Mouse (Mus musculus): ENCODE measurements at regions not wholly inside any gene's neighbourhood (a gene's known extent, or its start where the extent isn't known, plus 50 kb on each side); places are given as distances from the start of the nearest gene placed in this dataset.

DNA sequence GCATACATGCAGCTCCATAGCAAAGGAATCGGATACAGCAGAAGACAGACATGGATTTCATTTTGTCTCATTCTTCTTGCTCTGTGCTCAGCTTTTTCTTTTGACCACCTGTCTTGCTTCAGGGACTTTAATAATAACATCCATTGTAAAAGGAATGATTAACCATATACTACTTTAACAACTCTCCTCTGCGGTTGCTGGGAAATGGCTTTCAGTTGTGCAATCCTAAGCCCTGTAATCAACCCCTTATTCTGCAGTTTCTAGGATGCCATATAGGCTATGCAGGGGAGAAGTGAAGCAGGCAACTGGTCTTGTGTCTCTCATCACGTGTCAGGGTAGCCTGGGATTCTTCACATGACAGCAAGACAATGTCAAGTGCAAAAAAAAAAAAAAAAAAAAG is 135.8 kb upstream of the Igf1 start:
- no peak for DNase-seq (ENCODE audit: extremely low spot score, low spot score)

DNA sequence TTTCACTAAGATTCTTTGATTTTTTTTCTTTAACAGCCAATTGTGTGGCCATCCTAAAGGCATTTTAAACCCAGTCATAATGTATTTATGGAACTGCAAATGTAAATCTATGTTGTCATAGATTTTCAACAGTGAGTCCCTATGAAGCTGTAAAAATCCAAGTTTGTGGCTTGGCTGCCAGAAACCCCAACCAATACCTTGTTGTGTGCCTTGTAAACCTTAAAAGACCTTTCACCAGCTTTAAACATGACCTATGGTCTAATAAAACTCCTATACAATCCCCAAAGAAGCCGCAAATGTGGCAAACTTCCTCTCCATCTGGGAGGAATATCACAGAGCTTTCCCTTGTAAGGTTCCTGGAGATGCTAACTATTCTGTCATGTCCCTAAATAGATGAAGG is 125.4 kb upstream of the Igf1 start:
- DNase-seq (ENCODE audit: extremely low spot score, low spot score), result no peak

DNA sequence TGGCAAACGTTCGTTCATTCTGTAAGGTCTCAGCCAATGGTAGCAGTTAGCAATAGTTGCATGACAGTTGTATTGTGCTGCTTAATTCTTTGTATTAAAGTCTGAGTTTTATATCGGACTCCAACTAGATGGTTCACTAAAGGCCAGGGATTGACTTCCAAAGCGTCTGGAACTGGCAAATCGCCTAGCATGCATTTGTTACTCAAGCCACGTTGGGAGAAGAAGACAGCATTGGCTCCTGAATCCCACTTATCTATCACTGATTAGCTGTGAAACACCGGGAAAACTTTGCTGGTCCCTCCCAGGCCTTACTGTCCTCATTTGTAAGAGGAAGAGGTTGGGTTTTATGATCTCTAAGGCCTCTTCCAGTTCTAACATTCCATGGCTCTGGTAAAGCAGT is 124.8 kb upstream of the Igf1 start:
- DNase-seq (ENCODE audit: extremely low spot score, low spot score), result no peak

GRCm38 (mm10) chr10:87740323-87740722 is 117.7 kb upstream of the Igf1 start:
- DNase-seq (ENCODE audit: extremely low spot score, low spot score), result no peak

DNA sequence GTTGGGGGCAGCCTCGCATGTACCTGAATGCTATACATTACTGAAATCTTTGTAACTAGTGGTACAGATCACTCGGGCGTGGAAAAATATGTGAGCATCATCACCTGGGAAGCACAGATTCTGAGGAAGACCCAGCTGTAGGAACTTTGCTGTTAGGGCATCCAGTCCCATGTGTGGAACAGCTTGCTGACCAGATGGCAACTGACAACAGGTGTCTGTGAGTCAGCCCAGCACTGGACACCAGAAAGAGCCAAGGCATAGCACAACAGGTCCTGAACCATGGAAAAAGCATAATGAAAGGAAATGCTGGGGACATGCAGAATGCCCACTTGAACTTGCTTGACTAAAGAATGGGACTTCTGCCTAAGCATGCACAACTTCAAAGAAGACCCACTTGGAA is 115.3 kb upstream of the Igf1 start:
- no peak for DNase-seq (ENCODE audit: extremely low spot score, low spot score)

DNA sequence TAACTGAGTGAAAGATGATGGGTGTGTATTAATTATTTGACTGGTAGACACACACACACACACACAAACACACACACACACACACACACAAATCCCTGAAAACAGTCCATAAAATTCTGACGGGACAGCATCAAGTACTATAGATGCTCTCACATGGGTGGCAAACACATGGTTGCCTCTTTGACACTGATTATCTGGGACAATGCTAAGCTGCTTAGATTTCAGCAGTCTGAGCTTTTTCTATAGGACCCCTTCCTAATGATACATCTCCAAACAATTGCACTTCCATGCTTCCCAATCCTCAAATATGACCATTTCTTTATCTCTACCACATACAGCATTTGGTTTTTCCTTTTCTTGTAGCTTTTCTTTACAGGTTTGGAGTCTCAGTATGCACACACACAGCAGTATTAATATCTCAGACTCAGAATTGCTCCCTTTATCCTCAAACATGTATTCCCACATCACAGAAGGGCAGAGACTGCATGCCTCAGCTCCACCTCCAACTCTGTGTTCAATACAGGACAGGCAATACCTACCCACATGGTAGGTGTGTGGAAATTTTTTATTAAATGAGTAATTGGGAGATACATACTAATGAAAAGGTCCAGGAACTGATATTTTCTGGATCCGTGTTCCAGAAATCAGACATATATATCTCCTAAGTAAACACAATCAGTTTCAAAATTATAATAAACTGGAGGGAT is 110.1 kb upstream of the Igf1 start:
- DNase-seq (ENCODE audit: extremely low spot score, low spot score), result no peak

GRCm38 (mm10) chr10:87748631-87749193 is 109.4 kb upstream of the Igf1 start:
- no peak for DNase-seq (ENCODE audit: extremely low spot score, low spot score)

GRCm38 (mm10) chr10:87750321-87750720 is 107.7 kb upstream of the Igf1 start:
- DNase-seq (ENCODE audit: extremely low spot score, low spot score), result no peak

DNA sequence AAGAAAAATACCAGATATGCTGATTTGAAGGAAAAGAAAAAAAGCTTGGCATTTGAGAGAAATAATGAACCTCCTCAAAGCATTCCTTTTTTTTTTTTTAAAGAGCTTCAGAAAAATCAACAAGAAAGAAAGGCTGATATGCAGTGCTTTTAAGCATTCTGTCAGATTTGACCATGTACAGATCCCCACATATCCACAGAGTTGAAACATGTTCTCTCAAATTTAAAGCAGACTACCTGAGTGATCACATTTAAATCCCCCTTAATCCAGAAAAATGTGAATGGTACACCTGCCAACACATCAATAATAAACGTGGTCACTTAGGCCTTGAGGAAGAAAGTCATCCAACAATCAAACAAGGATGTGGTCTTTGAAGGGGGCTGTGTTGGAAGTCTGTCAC is 107.1 kb upstream of the Igf1 start:
- DNase-seq (ENCODE audit: extremely low spot score, low spot score), result no peak

DNA sequence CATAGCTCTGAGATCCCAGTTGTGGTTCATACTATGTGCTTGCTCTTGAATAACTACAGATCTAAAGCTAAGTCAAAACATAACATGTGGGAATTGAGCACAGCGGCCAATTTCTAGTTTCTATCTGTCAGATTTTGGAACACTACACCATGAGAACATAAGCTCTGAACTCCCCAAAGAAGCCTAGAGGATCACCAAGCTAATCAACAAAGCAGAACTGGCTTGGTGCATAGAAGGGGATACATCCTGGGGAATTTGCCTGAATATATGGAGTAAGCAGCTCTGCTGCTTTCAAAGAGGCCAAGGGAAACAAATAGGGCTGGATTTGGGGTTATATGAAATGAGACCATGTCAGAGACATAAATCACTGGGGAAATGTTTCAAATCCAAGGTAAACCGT is 105.9 kb upstream of the Igf1 start:
- no peak for DNase-seq (ENCODE audit: extremely low spot score, low spot score)

GRCm38 (mm10) chr10:87753483-87753882 is 104.6 kb upstream of the Igf1 start:
- DNase-seq (ENCODE audit: extremely low spot score, low spot score), result no peak

GRCm38 (mm10) chr10:87761528-87762030 is 96.5 kb upstream of the Igf1 start:
- no peak for DNase-seq (ENCODE audit: extremely low spot score, low spot score)

DNA sequence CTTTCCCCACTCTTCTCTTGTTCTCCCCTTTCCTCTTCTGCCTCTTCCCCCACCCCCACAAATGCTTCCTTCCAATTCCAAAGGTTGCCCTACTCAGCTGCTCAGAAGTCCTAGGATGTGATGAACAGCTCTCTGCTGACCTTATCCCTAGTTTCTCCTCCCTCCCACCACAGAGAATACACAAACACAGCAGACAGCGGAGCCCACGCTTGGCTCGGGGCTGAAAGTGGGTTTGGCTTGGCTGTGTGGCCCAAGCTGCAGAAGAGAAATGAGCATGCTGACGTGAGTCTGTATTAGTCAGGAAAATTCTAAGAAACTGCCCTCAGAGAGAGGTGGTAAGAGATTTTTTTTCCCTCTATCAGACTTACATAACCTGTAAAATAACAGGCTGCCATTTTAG is 70.5 kb upstream of the Igf1 start:
- no peak for DNase-seq (ENCODE audit: extremely low spot score, low spot score)

DNA sequence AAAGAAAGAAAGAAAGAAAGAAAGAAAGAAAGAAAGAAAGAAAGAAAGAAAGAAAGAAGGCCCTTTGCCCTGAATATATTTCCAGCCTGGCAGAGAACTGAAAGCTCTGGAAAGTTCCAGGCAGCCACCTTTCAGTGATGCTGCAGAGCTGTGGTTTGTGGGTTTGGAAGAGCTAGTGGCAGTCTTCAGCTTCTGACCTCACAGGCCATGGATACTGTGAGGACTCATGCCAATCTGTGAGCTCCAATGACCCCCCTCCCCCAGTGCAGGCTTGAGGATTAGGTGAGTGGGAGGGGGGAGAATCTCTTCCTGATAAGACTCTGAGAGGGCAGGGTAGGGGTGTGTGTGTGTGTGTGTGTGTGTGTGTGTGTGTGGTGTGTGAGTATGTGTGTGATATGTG is 65.7 kb upstream of the Igf1 start:
- DNase-seq (ENCODE audit: extremely low spot score, low spot score), result no peak

- DNase-seq (ENCODE audit: extremely low spot score, low spot score), result no peak
Measured at GRCm38 (mm10) chr10:87803936-87804791, 53.9 kb upstream of the Igf1 start.

- no peak for DNase-seq (ENCODE audit: extremely low spot score, low spot score)
Measured at GRCm38 (mm10) chr10:87804792-87805082, 53.3 kb upstream of the Igf1 start.
